Mouse (Mus musculus): Measurements from ENCODE around the gene Krt88. TPM values are rescaled to one million over a fixed set of nuclear protein-coding genes. Genes with fewer than 3 reads are reported as not detected.

The Krt88 gene
- polyA plus RNA-seq, 1 experiment from 2014 or later: not detected

DNA sequence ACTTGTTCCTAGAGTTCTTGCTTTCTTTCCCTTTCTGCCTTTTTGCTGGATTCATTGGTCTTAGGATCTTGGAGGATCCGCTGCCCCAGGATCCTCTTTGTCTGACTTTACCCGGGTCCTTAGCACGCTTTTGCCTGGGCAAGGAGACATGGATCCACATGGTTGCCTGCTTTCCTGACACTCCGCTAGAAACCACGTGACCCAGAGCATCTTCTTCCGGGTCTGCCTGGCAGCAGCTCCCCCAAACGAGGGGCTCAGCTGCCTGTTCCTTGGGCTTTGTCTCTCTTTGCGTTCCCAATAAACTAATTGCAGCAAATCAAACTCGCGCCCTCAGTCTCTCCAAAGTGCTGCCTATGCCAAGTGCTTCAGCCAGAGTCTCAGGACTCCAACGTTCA, 32.1 kb downstream of the Krt88 start:
- Histone ChIP-seq H3K27ac (replicated peaks) (no peak overlapping the region), H3K27me3 (ENCODE audit: control insufficient read depth, insufficient read depth, low read length) (no peaks in the 10 kb centered on the region), H3K9ac (ENCODE audit: low read length) (peak overlapping the region; percentile 27; the same call in 1 of the 2 replicates), H3K4me3 (ENCODE audit: low read depth, low read length) (peak overlapping the region; percentile 30; the same call in 1 of the 2 replicates), H3K36me3 (ENCODE audit: control insufficient read depth, insufficient read depth, low read length) (no peaks in the 10 kb centered on the region), H3K4me1 (replicated peaks; ENCODE audit: control insufficient read depth, insufficient read depth) (peaks cover 3% of the 10 kb centered on the region; the same call in 1 of the 2 replicates), H3K9me3 (ENCODE audit: control insufficient read depth, low read length) (no peaks in the 10 kb centered on the region), H3K4me2 (replicated peaks; ENCODE audit: low read depth) (peak overlapping the region; percentile 58)
- WGBS: 38% methylated on average over 11 of the region's 11 CpGs
- no peak for DNase-seq (ENCODE audit: low spot score)
- no peak for ATAC-seq (ENCODE audit: low FRiP score, low TSS enrichment)
- TF ChIP-seq CTCF (IDR thresholded peaks at IDR 0.05; ENCODE audit: low read depth): no peak
- TF ChIP-seq EP300 (optimal IDR thresholded peaks at IDR 0.05): no peak

DNA sequence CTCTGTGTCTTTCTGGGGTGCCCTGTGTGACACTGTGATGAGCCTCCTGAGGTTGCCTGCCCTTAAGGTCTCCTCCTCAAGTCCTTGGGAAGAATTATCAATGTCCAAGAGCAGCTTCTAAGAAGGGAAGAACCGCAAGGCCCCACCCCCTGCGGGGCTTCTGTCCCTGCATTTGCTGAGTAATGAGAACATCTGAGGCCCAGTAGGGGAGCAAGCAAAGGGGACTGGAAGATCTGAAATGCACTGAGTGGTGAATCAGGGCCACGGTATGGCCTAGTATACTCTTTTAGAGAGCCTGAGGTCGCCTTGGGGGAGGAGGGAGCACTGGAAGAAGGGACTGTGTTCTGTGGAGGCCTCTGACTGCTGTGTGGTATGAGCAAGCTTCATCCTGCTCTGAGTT, 34.5 kb downstream of the Krt88 start:
- ATAC-seq (ENCODE audit: low FRiP score, low TSS enrichment): no peak
- H3K36me3 ChIP-seq (ENCODE audit: control insufficient read depth, insufficient read depth, low read length): no peaks in the 10 kb centered on the region
- H3K4me2 ChIP-seq (replicated peaks; ENCODE audit: low read depth): no peak overlapping the region
- H3K27me3 ChIP-seq (ENCODE audit: control insufficient read depth, insufficient read depth, low read length): no peaks in the 10 kb centered on the region
- no peak overlapping the region for H3K4me3 ChIP-seq (ENCODE audit: low read depth, low read length)
- peaks cover 3% of the 10 kb centered on the region; the same call in 1 of the 2 replicates for H3K4me1 ChIP-seq (replicated peaks; ENCODE audit: control insufficient read depth, insufficient read depth)
- H3K9me3 ChIP-seq (ENCODE audit: control insufficient read depth, low read length): no peaks in the 10 kb centered on the region
- H3K9ac ChIP-seq (ENCODE audit: low read length): no peak overlapping the region
- DNase-seq (ENCODE audit: low spot score): no peak
- 26% methylated on average over 4 of the region's 4 CpGs for WGBS
- no peak overlapping the region for H3K27ac ChIP-seq (replicated peaks)
- TF ChIP-seq CTCF (IDR thresholded peaks at IDR 0.05; ENCODE audit: low read depth) (no peak), EP300 (optimal IDR thresholded peaks at IDR 0.05) (no peak)

DNA sequence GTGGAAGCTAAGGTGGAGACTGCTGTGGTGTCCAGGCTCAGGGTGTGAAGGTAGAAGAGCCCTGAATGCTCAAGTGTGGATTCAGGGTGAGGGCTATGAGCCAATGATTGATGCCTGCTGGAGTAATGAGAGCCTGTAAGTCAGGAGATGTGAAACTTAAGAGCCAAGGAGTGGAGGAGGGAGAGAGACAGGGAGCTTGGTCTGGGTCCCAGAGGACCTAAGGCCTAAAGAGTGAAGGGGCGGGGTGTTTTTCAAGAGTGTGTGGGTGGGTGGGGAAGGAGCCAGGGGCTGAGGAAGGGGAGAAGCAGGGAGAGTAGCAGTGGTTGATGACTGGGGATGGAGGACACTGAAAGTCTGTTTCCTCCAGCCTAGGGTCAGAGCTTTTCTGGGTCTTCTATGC, 36.1 kb downstream of the Krt88 start:
- WGBS: 70% methylated on average over 1 of the region's 1 CpGs
- TF ChIP-seq EP300 (optimal IDR thresholded peaks at IDR 0.05): no peak
- TF ChIP-seq CTCF (IDR thresholded peaks at IDR 0.05; ENCODE audit: low read depth): no peak

DNA sequence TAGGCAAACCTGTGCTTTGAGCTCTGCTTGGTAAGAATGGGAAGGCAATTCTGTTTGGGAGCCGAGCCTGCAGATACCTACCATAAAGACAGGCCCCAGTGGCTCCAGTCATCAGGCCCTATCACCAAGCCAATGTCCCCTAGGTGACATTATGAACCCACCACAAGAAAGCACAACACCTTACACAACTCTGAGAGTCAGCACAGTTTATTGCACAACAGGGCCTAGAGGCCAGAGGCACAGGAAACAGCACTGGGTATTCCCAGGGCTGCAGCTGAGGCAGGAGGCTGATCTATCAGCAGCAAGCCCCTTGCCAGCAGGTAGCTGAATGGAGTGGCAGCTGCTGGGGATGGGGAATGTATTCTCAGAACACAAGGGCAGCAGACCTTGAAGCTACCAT, 37.4 kb downstream of the Krt88 start:
- no peak for ATAC-seq (ENCODE audit: low FRiP score, low TSS enrichment)
- no peak overlapping the region for H3K4me2 ChIP-seq (replicated peaks; ENCODE audit: low read depth)
- no peak overlapping the region for H3K4me3 ChIP-seq (ENCODE audit: low read depth, low read length)
- no peaks in the 10 kb centered on the region for H3K9me3 ChIP-seq (ENCODE audit: control insufficient read depth, low read length)
- WGBS: 67% methylated on average over 1 of the region's 1 CpGs
- DNase-seq (ENCODE audit: low spot score): no peak
- no peaks in the 10 kb centered on the region for H3K27me3 ChIP-seq (ENCODE audit: control insufficient read depth, insufficient read depth, low read length)
- H3K27ac ChIP-seq (replicated peaks): no peak overlapping the region
- H3K36me3 ChIP-seq (ENCODE audit: control insufficient read depth, insufficient read depth, low read length): no peaks in the 10 kb centered on the region
- no peaks in the 10 kb centered on the region for H3K4me1 ChIP-seq (replicated peaks; ENCODE audit: control insufficient read depth, insufficient read depth)
- TF ChIP-seq CTCF (IDR thresholded peaks at IDR 0.05; ENCODE audit: low read depth): no peak
- no peak for TF ChIP-seq EP300 (optimal IDR thresholded peaks at IDR 0.05)
- no peak overlapping the region for H3K9ac ChIP-seq (ENCODE audit: low read length)

More for the DNA sequence above, 36.1 kb downstream of the Krt88 start:
- Histone ChIP-seq H3K9ac (ENCODE audit: low read length) (no peak overlapping the region), H3K27ac (replicated peaks) (no peak overlapping the region), H3K9me3 (ENCODE audit: control insufficient read depth, low read length) (no peaks in the 10 kb centered on the region), H3K4me3 (ENCODE audit: low read depth, low read length) (no peak overlapping the region), H3K27me3 (ENCODE audit: control insufficient read depth, insufficient read depth, low read length) (no peaks in the 10 kb centered on the region), H3K36me3 (ENCODE audit: control insufficient read depth, insufficient read depth, low read length) (no peaks in the 10 kb centered on the region), H3K4me2 (replicated peaks; ENCODE audit: low read depth) (no peak overlapping the region), H3K4me1 (replicated peaks; ENCODE audit: control insufficient read depth, insufficient read depth) (peaks cover 3% of the 10 kb centered on the region; the same call in 1 of the 2 replicates)
- DNase-seq (ENCODE audit: low spot score) (no peak), ATAC-seq (ENCODE audit: low FRiP score, low TSS enrichment) (no peak)

DNA sequence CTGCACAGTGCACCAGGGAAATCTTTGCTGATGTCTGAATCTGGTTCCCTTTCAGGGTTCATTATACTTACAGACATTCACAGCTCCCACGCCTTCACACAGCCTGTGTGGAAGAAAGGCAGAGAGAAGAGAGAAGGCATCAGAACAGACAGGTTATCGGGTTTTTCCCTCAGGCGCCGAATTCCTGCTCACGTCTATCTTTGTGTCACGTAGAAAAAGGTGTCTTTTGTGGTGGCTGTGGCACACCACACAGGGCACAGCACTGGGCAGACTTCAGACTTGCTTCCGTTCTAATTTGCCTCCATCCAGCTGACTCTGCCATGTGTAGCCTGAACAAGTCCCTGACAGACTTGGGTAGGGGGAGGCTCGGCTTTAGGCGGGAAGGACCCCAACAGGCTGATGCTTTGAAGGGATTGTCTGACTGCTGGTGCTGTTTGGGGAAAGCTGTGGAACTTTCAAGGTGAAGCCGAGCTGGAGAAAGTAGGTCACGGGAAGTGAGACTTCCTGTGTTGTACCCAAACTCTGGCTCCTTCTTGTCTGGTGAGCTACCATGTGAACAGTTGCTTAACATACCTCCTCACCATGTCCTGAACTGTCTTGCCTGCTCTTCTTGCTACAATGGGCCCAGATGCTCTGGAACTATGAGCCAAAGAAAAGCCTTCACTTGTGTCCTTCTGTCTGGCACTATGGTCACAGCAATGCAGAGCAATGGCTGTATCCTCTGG, 38.5 kb downstream of the Krt88 start:
- Histone ChIP-seq H3K27ac (replicated peaks) (no peak overlapping the region), H3K36me3 (ENCODE audit: control insufficient read depth, insufficient read depth, low read length) (no peaks in the 10 kb centered on the region), H3K27me3 (ENCODE audit: control insufficient read depth, insufficient read depth, low read length) (no peaks in the 10 kb centered on the region), H3K4me2 (replicated peaks; ENCODE audit: low read depth) (no peak overlapping the region), H3K4me3 (ENCODE audit: low read depth, low read length) (no peak overlapping the region), H3K9ac (ENCODE audit: low read length) (no peak overlapping the region), H3K9me3 (ENCODE audit: control insufficient read depth, low read length) (no peaks in the 10 kb centered on the region), H3K4me1 (replicated peaks; ENCODE audit: control insufficient read depth, insufficient read depth) (no peaks in the 10 kb centered on the region)
- DNase-seq (ENCODE audit: low spot score) (no peak), ATAC-seq (ENCODE audit: low FRiP score, low TSS enrichment) (no peak)
- 66% methylated on average over 11 of the region's 11 CpGs for WGBS
- TF ChIP-seq CTCF (IDR thresholded peaks at IDR 0.05; ENCODE audit: low read depth) (no peak), EP300 (optimal IDR thresholded peaks at IDR 0.05) (no peak)

DNA sequence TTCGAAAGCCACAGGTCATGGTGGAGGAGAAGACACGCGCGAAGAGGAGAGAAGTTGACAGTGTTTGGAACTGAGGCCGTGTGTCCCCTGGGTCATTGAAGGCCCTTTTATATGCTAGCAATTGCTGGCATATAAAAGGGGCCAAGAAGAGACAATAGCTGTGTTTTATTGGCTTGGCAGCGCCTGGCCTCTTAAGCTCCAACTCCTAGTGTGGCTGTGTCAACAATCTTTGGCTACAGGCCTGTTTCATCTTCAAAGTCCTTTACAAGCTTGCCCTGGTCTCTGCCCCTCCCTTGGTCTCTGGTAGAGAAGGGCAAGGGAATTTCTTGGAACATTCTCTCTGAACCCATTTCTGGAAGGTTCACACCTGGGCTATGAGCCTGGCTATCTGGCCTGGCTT, 43.9 kb downstream of the Krt88 start, which contains the start of gene Krt83:
TSS of gene Krt83 (minus strand) at position 82 of the 400 bp plus-strand sequence.
- no peak within 1 kb of the TSS for H3K4me2 ChIP-seq (replicated peaks; ENCODE audit: low read depth)
- no peak for ATAC-seq (ENCODE audit: low FRiP score, low TSS enrichment)
- H3K9me3 ChIP-seq (ENCODE audit: control insufficient read depth, low read length): no peaks in the 10 kb centered on the region
- TF ChIP-seq CTCF (IDR thresholded peaks at IDR 0.05; ENCODE audit: low read depth) (no peak), EP300 (optimal IDR thresholded peaks at IDR 0.05) (no peak)
- no peak within 1 kb of the TSS for H3K9ac ChIP-seq (ENCODE audit: low read length)
- no peaks in the 10 kb centered on the region for H3K4me1 ChIP-seq (replicated peaks; ENCODE audit: control insufficient read depth, insufficient read depth)
- WGBS: 75% methylated on average over 6 of the region's 6 CpGs
- no peak within 1 kb of the TSS for H3K4me3 ChIP-seq (ENCODE audit: low read depth, low read length)
- no peak within 1 kb of the TSS for H3K27ac ChIP-seq (replicated peaks)
- DNase-seq (ENCODE audit: low spot score): no peak
- H3K36me3 ChIP-seq (ENCODE audit: control insufficient read depth, insufficient read depth, low read length): no peaks in the 10 kb centered on the region
- H3K27me3 ChIP-seq (ENCODE audit: control insufficient read depth, insufficient read depth, low read length): no peaks in the 10 kb centered on the region
